In the genomic region with DNA sequence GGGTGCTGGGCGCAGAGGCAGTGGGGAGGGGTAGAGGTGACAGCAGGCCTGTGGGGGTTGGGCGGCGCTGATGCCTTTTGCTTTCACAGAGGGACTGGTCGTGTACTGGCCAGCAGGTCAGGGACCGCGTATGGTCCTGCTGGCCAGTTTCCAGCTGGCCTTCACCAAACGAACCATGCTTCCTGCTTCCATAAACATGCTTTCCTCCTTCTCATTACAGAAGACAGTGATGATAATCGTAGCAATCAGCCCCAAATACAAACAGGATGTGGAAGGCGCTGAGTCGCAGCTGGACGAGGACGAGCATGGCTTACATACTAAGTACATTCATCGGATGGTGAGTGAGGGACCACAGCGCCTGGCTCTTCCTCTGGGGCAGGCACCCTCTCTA, we compare ENCODE assay signal across 8 mouse cellular contexts. TPM values are rescaled to one million over a fixed set of nuclear protein-coding genes. Genes with fewer than 3 reads are reported as not detected.
DNase-seq lines count a peak whose midpoint lies in the region; ATAC-seq lines count a peak whose summit lies in the region.

No protein-coding gene starts in this region.

- H3K4me1 ChIP-seq in midbrain, embryonic 16.5 days (ENCODE audit: control insufficient read depth, insufficient read depth, low read length) = peaks cover 13% of the 10 kb centered on the region

- peak; percentile 53 to 63 for DNase-seq in heart, adult 18-20 months
- no peak for DNase-seq in heart, postnatal 25 days (ENCODE audit: low spot score)
- peak; percentile 84 for DNase-seq in cerebellum, adult 9-11 months
- peak; percentile 51 to 53 for DNase-seq in heart, postnatal 10 days
- DNase-seq in kidney, postnatal 4 days = peak; percentile 72 to 81
- DNase-seq in thymus, postnatal 10 days (ENCODE audit: low spot score in 2 of 2) = no peak
- no peak for DNase-seq in spleen, postnatal 10 days (ENCODE audit: low spot score in 2 of 2)

- H3K36me3 ChIP-seq in midbrain, embryonic 16.5 days (ENCODE audit: control insufficient read depth, insufficient read depth, low read length) = no peaks in the 10 kb centered on the region

- peak; percentile 68 for ATAC-seq in midbrain, embryonic 16.5 days

- H3K9ac ChIP-seq in midbrain, embryonic 16.5 days (ENCODE audit: low read depth, low read length) = peak overlapping the region; percentile 32; the same call in 1 of the 2 replicates

- intact Hi-C loops in heart, postnatal 25 days (cut with DNase I) = no loop called here
- intact Hi-C loops in heart, postnatal 10 days (cut with DNase I) = loop anchor here (5.0 kb wide), 1 partner anchor 86 kb away; the partner anchor contains the start of gene Rev3l

- H3K27me3 ChIP-seq in midbrain, embryonic 16.5 days (ENCODE audit: control insufficient read depth, insufficient read depth, low read depth, low read length) = no peaks in the 10 kb centered on the region

- no peaks in the 10 kb centered on the region for H3K9me3 ChIP-seq in midbrain, embryonic 16.5 days (replicated peaks; ENCODE audit: control insufficient read depth, low read length, poor library complexity, severe bottlenecking)

- WGBS in midbrain, embryonic 16.5 days = 45% methylated on average over 14 of the region's 14 CpGs

- H3K4me2 ChIP-seq in midbrain, embryonic 16.5 days (ENCODE audit: low read length) = no peak overlapping the region

- no peak overlapping the region for H3K4me3 ChIP-seq in midbrain, embryonic 16.5 days (ENCODE audit: low read depth, low read length)

- peak overlapping the region; percentile 65 for H3K27ac ChIP-seq in midbrain, embryonic 16.5 days (ENCODE audit: low read length)

RNA-seq across cellular contexts. Expression of gene Traf3ip2, which starts 33.9 kb away (rescaled TPM):
- total RNA-seq in heart, adult 18-20 months (2021) = 1 to 10 TPM; 4.7 to 5.4 TPM
- total RNA-seq in heart, postnatal 25 days (2021) = 1 to 10 TPM; 5.0 to 8.0 TPM
- 1 to 10 TPM; 6.4 to 9.3 TPM for total RNA-seq in heart, postnatal 10 days (2021)
- 5.2 and 6.7 TPM in 2 replicates for polyA plus RNA-seq in midbrain, embryonic 16.5 days (2015; fragmentation: Nextera tagmentation; extraction: Ambion mirVana)

Comparison
In these comparisons a context has a peak if more than half of its experiments do, and no peak if none do; other contexts are left out.
1. DNase-seq: peak in heart, adult 18-20 months (2 of 2), cerebellum, adult 9-11 months (single experiment), heart, postnatal 10 days (2 of 2) and kidney, postnatal 4 days (2 of 2); none in heart, postnatal 25 days (single experiment), thymus, postnatal 10 days (0 of 2) and spleen, postnatal 10 days (0 of 2).